Mouse (Mus musculus): ENCODE data around the gene Lingo4.

DNA sequence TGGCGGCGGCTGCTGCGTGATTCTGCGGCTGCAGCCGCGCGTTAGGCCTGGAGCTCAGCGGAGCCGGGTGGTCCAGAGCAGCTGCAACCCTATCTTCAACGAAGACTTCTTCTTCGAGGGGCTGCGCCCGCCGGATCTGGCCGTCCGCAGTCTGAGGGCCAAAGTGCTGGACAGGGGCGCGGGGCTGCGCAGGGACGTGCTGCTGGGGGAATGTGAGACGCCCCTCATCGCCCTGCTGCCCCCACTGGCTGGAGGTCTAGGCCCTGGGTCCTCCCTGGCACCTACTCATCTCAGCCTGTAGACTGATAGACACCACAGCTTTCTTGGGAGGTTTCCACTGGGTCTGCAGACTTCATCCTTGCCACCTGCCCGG is 34.2 kb upstream of the Lingo4 start:
- TF ChIP-seq EP300 (IDR thresholded peaks at IDR 0.05; ENCODE audit: low read length) (no peak), POLR2A (IDR thresholded peaks at IDR 0.05; ENCODE audit: low read depth, low read length) (no peak), CTCF (conservative IDR thresholded peaks at IDR 0.05 in 1 of 2, IDR thresholded peaks at IDR 0.05 in 1 of 2; ENCODE audit: low read depth in 2 of 2, low read length in 2 of 2) (no peak), PAX5 (IDR thresholded peaks at IDR 0.05; ENCODE audit: low read length) (no peak), POLR2AphosphoS2 (IDR thresholded peaks at IDR 0.05; ENCODE audit: low read depth, low read length) (no peak), CHD1 (IDR thresholded peaks at IDR 0.05; ENCODE audit: low read depth, low read length) (no peak)
